Mouse (Mus musculus) testis, adult 10 weeks (tissue): ENCODE results near the gene Myo1b. TPM values are rescaled to one million over a fixed set of nuclear protein-coding genes. Genes with fewer than 3 reads are reported as not detected.

Experiments
- polyA plus RNA-seq: library from polyadenylated mRNA; stranded (reverse); fragments of 350-450 nt; fragmentation: Illumina TruSeq; extraction: RNeasy Lipid Tissue Mini Kit (QIAGEN cat#74804); gene quantifications from one replicate; pipeline ENCODE4 v1.2.3, GENCODE M21; 2014; ENCODE audit warnings: low read depth, low replicate concordance

Myo1b gene
- 4.4 TPM for polyA plus RNA-seq

GRCm38 (mm10) chr1:51915576-51916156, at the start of gene Myo1b:
TSS of gene Myo1b (minus strand) at chr1:51916071.

Other genes starting within 250 kb of the Myo1b start
- gene Stat4, start 71.1 kb upstream of the Myo1b start, polyA plus RNA-seq = 671 TPM
- 18.0 TPM for gene Stat1, start 203.4 kb upstream of the Myo1b start, polyA plus RNA-seq